Mouse (Mus musculus): ENCODE measurements at regions not wholly inside any gene's neighbourhood (a gene's known extent, or its start where the extent isn't known, plus 50 kb on each side); places are given as distances from the start of the nearest gene placed in this dataset.
A peak's percentile ranks its signal among the peaks of the same experiment; 100 is the strongest.

- no peak for TF ChIP-seq CTCF (IDR thresholded peaks at IDR 0.05; ENCODE audit: low read depth)
- H3K36me3 ChIP-seq (ENCODE audit: insufficient read depth), result no peaks in the 10 kb centered on the region
- no peak overlapping the region for H3K27ac ChIP-seq (ENCODE audit: low read depth, low read length)
- 90% methylated on average over 4 of the region's 4 CpGs for WGBS
- no peak for ATAC-seq
- H3K27me3 ChIP-seq (ENCODE audit: insufficient read depth, low read length), result no peaks in the 10 kb centered on the region
- H3K4me2 ChIP-seq (ENCODE audit: low read depth), result no peak overlapping the region
- H3K9ac ChIP-seq, result no peak overlapping the region
- H3K4me1 ChIP-seq (ENCODE audit: insufficient read depth), result no peaks in the 10 kb centered on the region
- H3K4me3 ChIP-seq (ENCODE audit: low read depth, low read length), result no peak overlapping the region
- no peaks in the 10 kb centered on the region for H3K9me3 ChIP-seq (ENCODE audit: low read length)
- DNase-seq, result no peak
Measured at GRCm38 (mm10) chr17:7579031-7579430, 193.8 kb upstream of the Unc93a2 start.

GRCm38 (mm10) chr17:7578003-7578402, 192.7 kb upstream of the Unc93a2 start:
- 93% methylated on average over 8 of the region's 8 CpGs for WGBS

GRCm38 (mm10) chr17:7577227-7577626, 192.0 kb upstream of the Unc93a2 start:
- no peaks in the 10 kb centered on the region for H3K4me1 ChIP-seq (ENCODE audit: insufficient read depth)
- no peaks in the 10 kb centered on the region for H3K27me3 ChIP-seq (ENCODE audit: insufficient read depth, low read length)
- no peak overlapping the region for H3K27ac ChIP-seq (ENCODE audit: low read depth, low read length)
- DNase-seq, result peak; percentile 42
- no peak for ATAC-seq
- no peak overlapping the region for H3K4me2 ChIP-seq (ENCODE audit: low read depth)
- H3K9me3 ChIP-seq (ENCODE audit: low read length), result no peaks in the 10 kb centered on the region
- no peak overlapping the region for H3K9ac ChIP-seq
- 43% methylated on average over 4 of the region's 4 CpGs for WGBS
- TF ChIP-seq CTCF (IDR thresholded peaks at IDR 0.05; ENCODE audit: low read depth), result no peak
- no peaks in the 10 kb centered on the region for H3K36me3 ChIP-seq (ENCODE audit: insufficient read depth)
- no peak overlapping the region for H3K4me3 ChIP-seq (ENCODE audit: low read depth, low read length)

More at GRCm38 (mm10) chr17:7578003-7578402, 192.7 kb upstream of the Unc93a2 start:
- no peak overlapping the region for H3K4me2 ChIP-seq (ENCODE audit: low read depth)
- H3K9me3 ChIP-seq (ENCODE audit: low read length), result no peaks in the 10 kb centered on the region
- H3K27me3 ChIP-seq (ENCODE audit: insufficient read depth, low read length), result no peaks in the 10 kb centered on the region
- no peak overlapping the region for H3K9ac ChIP-seq
- H3K36me3 ChIP-seq (ENCODE audit: insufficient read depth), result no peaks in the 10 kb centered on the region
- H3K27ac ChIP-seq (ENCODE audit: low read depth, low read length), result no peak overlapping the region
- H3K4me1 ChIP-seq (ENCODE audit: insufficient read depth), result no peaks in the 10 kb centered on the region
- ATAC-seq (no peak), DNase-seq (no peak)
- H3K4me3 ChIP-seq (ENCODE audit: low read depth, low read length), result no peak overlapping the region
- no peak for TF ChIP-seq CTCF (IDR thresholded peaks at IDR 0.05; ENCODE audit: low read depth)

GRCm38 (mm10) chr17:7571481-7571880, 186.2 kb upstream of the Unc93a2 start:
- DNase-seq, result no peak
- Histone ChIP-seq H3K4me1 (ENCODE audit: insufficient read depth) (no peaks in the 10 kb centered on the region), H3K36me3 (ENCODE audit: insufficient read depth) (no peaks in the 10 kb centered on the region), H3K4me2 (ENCODE audit: low read depth) (no peak overlapping the region), H3K27ac (ENCODE audit: low read depth, low read length) (no peak overlapping the region), H3K4me3 (ENCODE audit: low read depth, low read length) (no peak overlapping the region), H3K27me3 (ENCODE audit: insufficient read depth, low read length) (no peaks in the 10 kb centered on the region), H3K9ac (no peak overlapping the region), H3K9me3 (ENCODE audit: low read length) (no peaks in the 10 kb centered on the region)
- no peak for ATAC-seq
- WGBS, result 89% methylated on average over 3 of the region's 3 CpGs
- no peak for TF ChIP-seq CTCF (IDR thresholded peaks at IDR 0.05; ENCODE audit: low read depth)

- H3K27me3 ChIP-seq (ENCODE audit: insufficient read depth, low read length), result no peaks in the 10 kb centered on the region
- H3K36me3 ChIP-seq (ENCODE audit: insufficient read depth), result no peaks in the 10 kb centered on the region
- no peak overlapping the region for H3K9ac ChIP-seq
- no peak for TF ChIP-seq CTCF (IDR thresholded peaks at IDR 0.05; ENCODE audit: low read depth)
- H3K4me3 ChIP-seq (ENCODE audit: low read depth, low read length), result no peak overlapping the region
- 95% methylated on average over 5 of the region's 5 CpGs for WGBS
- ATAC-seq, result no peak
- DNase-seq, result no peak
- no peak overlapping the region for H3K4me2 ChIP-seq (ENCODE audit: low read depth)
- H3K9me3 ChIP-seq (ENCODE audit: low read length), result no peaks in the 10 kb centered on the region
- H3K4me1 ChIP-seq (ENCODE audit: insufficient read depth), result no peaks in the 10 kb centered on the region
- no peak overlapping the region for H3K27ac ChIP-seq (ENCODE audit: low read depth, low read length)
Measured at GRCm38 (mm10) chr17:7568482-7568881, 183.2 kb upstream of the Unc93a2 start.

GRCm38 (mm10) chr17:7565771-7566170, 180.5 kb upstream of the Unc93a2 start:
- H3K36me3 ChIP-seq (ENCODE audit: insufficient read depth), result no peaks in the 10 kb centered on the region
- no peak for DNase-seq
- no peak overlapping the region for H3K27ac ChIP-seq (ENCODE audit: low read depth, low read length)
- no peak overlapping the region for H3K4me3 ChIP-seq (ENCODE audit: low read depth, low read length)
- H3K4me1 ChIP-seq (ENCODE audit: insufficient read depth), result no peaks in the 10 kb centered on the region
- TF ChIP-seq CTCF (IDR thresholded peaks at IDR 0.05; ENCODE audit: low read depth), result no peak
- WGBS, result 92% methylated on average over 2 of the region's 2 CpGs
- no peaks in the 10 kb centered on the region for H3K27me3 ChIP-seq (ENCODE audit: insufficient read depth, low read length)
- no peak overlapping the region for H3K9ac ChIP-seq
- no peak overlapping the region for H3K4me2 ChIP-seq (ENCODE audit: low read depth)
- H3K9me3 ChIP-seq (ENCODE audit: low read length), result no peaks in the 10 kb centered on the region
- ATAC-seq, result no peak

- Histone ChIP-seq H3K36me3 (ENCODE audit: insufficient read depth) (no peaks in the 10 kb centered on the region), H3K4me1 (ENCODE audit: insufficient read depth) (no peaks in the 10 kb centered on the region), H3K9ac (no peak overlapping the region), H3K4me2 (ENCODE audit: low read depth) (no peak overlapping the region), H3K4me3 (ENCODE audit: low read depth, low read length) (no peak overlapping the region), H3K27me3 (ENCODE audit: insufficient read depth, low read length) (no peaks in the 10 kb centered on the region), H3K27ac (ENCODE audit: low read depth, low read length) (no peak overlapping the region), H3K9me3 (ENCODE audit: low read length) (no peaks in the 10 kb centered on the region)
- 25% methylated on average over 8 of the region's 8 CpGs for WGBS
- no peak for TF ChIP-seq CTCF (IDR thresholded peaks at IDR 0.05; ENCODE audit: low read depth)
- DNase-seq (no peak), ATAC-seq (no peak)
Measured at GRCm38 (mm10) chr17:7562940-7563339, 177.7 kb upstream of the Unc93a2 start.

- Histone ChIP-seq H3K4me3 (ENCODE audit: low read depth, low read length) (no peak overlapping the region), H3K36me3 (ENCODE audit: insufficient read depth) (no peaks in the 10 kb centered on the region), H3K9ac (no peak overlapping the region), H3K9me3 (ENCODE audit: low read length) (no peaks in the 10 kb centered on the region), H3K4me1 (ENCODE audit: insufficient read depth) (no peaks in the 10 kb centered on the region), H3K27me3 (ENCODE audit: insufficient read depth, low read length) (no peaks in the 10 kb centered on the region), H3K27ac (ENCODE audit: low read depth, low read length) (no peak overlapping the region), H3K4me2 (ENCODE audit: low read depth) (no peak overlapping the region)
- TF ChIP-seq CTCF (IDR thresholded peaks at IDR 0.05; ENCODE audit: low read depth), result no peak
- ATAC-seq, result no peak
- peak; percentile 23 for DNase-seq
- WGBS, result 73% methylated on average over 2 of the region's 2 CpGs
Measured at GRCm38 (mm10) chr17:7548456-7548855, 163.2 kb upstream of the Unc93a2 start.

Measured in forebrain, postnatal 0 days (tissue).